Mouse (Mus musculus): ENCODE data around the gene Zrsr1. TPM values are rescaled to one million over a fixed set of nuclear protein-coding genes. Genes with fewer than 3 reads are reported as not detected.

Zrsr1 gene
- polyA plus RNA-seq, 1 experiment, result 25.0 TPM

DNA sequence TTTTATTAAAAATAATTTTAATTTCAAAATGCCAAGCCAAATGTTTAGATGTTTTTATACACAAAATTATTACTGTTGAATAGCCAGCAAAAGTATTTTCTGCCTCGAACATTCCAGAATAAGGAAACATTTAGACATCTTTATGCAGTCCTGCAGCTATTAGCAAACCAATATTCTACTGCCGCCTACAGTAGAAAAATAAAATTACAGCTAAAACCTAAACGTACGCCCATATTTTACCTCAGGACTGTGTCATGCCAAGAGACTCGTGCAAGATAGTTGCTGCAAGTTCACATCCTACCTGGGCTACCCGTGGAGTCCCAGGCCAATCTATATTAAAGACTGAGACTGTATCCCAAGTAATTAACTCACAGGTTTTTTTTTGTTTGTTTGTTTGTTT is 2.3 kb upstream of the Zrsr1 start:
- no peak overlapping the region for H3K4me3 ChIP-seq (ENCODE audit: insufficient read depth, low read length)
- TF ChIP-seq POLR2A (IDR thresholded peaks at IDR 0.05; ENCODE audit: borderline replicate concordance, low read depth, low read length), result no peak
- TF ChIP-seq CTCF (IDR thresholded peaks at IDR 0.05; ENCODE audit: low read depth, low read length), result no peak
- H3K27ac ChIP-seq (ENCODE audit: insufficient read depth, low read depth, low read length), result no peak overlapping the region
- no peaks in the 10 kb centered on the region for H3K4me1 ChIP-seq (ENCODE audit: control insufficient read depth, insufficient read depth, low read length)

DNA sequence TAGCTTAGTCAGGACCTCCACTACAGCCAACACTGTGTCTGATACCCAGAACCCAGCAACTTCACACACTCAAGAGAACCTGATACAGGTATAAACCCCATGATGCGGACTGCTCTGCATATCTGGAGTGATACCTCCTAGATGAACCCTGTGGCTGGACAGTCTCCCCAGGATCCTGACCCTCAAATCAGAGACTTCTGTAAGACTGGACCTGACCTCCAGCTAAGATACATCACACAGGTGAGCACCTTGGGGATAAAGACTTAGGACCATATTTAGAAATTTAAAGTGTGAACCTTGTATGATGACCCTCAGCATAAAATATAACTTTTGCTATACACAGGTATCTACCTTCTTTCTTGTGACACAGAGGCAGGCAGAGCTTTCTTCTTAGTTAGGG is 1.3 kb upstream of the Zrsr1 start:
- Histone ChIP-seq H3K27ac (ENCODE audit: insufficient read depth, low read depth, low read length) (no peak overlapping the region), H3K4me1 (ENCODE audit: control insufficient read depth, insufficient read depth, low read length) (no peaks in the 10 kb centered on the region), H3K4me3 (ENCODE audit: insufficient read depth, low read length) (no peak overlapping the region)
- no peak for TF ChIP-seq CTCF (IDR thresholded peaks at IDR 0.05; ENCODE audit: low read depth, low read length)
- TF ChIP-seq POLR2A (IDR thresholded peaks at IDR 0.05; ENCODE audit: borderline replicate concordance, low read depth, low read length), result no peak

DNA sequence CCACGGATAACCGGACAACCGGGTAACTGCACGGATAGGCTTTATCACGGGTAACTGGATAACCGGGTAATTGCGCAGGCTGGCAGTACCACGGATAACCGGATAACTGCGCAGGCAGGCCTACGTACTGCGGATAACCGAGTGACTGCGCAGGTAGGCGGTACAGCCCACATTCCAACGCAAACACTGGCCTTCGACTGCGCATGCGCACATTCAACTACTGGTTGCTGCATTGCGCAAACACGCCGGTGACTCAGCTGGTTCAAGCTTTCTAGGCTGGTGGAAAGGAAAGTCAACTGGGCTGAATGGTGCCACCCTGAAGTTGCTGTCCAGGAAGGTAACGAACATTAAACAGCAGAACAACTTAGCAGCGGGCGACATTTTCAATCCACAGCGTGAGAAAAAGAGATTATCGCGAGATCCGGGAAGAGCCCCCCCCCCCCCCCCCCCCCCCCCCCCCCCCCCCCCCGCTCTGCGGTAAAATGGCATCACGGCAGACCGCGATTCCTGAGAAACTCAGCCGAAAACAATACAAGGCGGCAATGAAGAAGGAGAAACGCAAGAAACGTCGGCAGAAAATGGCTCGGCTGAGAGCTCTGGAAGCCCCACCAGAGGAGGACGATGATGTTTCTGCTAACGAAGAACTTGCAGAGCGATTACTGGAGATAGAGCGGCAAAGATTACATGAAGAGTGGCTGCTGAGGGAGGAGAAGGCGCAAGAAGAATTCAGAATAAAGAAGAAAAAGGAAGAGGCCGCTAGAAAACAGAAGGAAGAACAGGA is 1.1 kb downstream of the Zrsr1 start:
- Histone ChIP-seq H3K4me3 (ENCODE audit: insufficient read depth, low read length) (peak overlapping the region; percentile 62), H3K27ac (ENCODE audit: insufficient read depth, low read depth, low read length) (peak overlapping the region; percentile 95), H3K4me1 (ENCODE audit: control insufficient read depth, insufficient read depth, low read length) (0 out of 2 replicates have a peak, but pooled peaks cover 4% of the 10 kb centered on the region)
- no peak for TF ChIP-seq POLR2A (IDR thresholded peaks at IDR 0.05; ENCODE audit: borderline replicate concordance, low read depth, low read length)
- TF ChIP-seq CTCF (IDR thresholded peaks at IDR 0.05; ENCODE audit: low read depth, low read length), result no peak

DNA sequence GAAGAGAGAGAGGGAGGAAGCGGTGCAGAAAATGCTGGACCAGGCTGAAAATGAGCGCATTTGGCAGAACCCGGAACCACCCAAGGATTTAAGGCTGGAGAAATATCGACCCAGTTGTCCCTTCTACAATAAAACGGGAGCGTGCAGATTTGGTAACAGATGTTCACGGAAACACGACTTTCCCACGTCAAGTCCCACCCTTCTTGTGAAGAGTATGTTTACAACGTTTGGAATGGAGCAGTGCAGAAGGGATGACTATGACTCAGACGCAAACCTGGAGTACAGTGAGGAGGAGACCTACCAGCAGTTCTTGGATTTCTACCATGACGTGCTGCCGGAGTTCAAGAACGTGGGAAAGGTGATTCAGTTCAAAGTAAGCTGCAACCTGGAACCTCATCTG is 1.8 kb downstream of the Zrsr1 start:
- peaks cover 7% of the 10 kb centered on the region for H3K4me1 ChIP-seq (ENCODE audit: control insufficient read depth, insufficient read depth, low read length)
- peak overlapping the region; percentile 95 for H3K27ac ChIP-seq (ENCODE audit: insufficient read depth, low read depth, low read length)
- TF ChIP-seq CTCF (IDR thresholded peaks at IDR 0.05; ENCODE audit: low read depth, low read length), result no peak
- no peak for TF ChIP-seq POLR2A (IDR thresholded peaks at IDR 0.05; ENCODE audit: borderline replicate concordance, low read depth, low read length)
- peak overlapping the region; percentile 62 for H3K4me3 ChIP-seq (ENCODE audit: insufficient read depth, low read length)

DNA sequence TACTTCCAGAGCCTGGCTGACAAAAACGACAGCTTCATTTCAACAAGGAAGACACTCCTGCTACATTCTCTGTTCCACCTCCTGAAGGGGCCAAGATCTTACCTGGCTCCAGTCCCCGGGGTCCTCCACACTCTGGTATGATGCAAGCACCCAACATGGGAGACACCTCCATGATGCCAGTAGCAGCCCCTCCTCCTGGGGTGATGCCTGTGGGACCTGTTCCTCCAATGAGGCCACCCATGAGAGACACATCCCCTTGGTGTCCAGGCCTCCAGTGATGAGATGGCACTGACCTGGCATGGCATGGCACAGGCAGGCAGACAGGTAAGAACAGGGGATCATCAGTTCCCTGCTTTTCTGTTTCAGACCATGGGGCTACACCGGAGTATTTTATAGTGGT is 6.4 kb downstream of the Zrsr1 start:
- no peak for TF ChIP-seq CTCF (IDR thresholded peaks at IDR 0.05; ENCODE audit: low read depth, low read length)
- no peak for TF ChIP-seq POLR2A (IDR thresholded peaks at IDR 0.05; ENCODE audit: borderline replicate concordance, low read depth, low read length)
- Histone ChIP-seq H3K4me1 (ENCODE audit: control insufficient read depth, insufficient read depth, low read length) (peaks cover 21% of the 10 kb centered on the region), H3K27ac (ENCODE audit: insufficient read depth, low read depth, low read length) (no peak overlapping the region), H3K4me3 (ENCODE audit: insufficient read depth, low read length) (no peak overlapping the region)

DNA sequence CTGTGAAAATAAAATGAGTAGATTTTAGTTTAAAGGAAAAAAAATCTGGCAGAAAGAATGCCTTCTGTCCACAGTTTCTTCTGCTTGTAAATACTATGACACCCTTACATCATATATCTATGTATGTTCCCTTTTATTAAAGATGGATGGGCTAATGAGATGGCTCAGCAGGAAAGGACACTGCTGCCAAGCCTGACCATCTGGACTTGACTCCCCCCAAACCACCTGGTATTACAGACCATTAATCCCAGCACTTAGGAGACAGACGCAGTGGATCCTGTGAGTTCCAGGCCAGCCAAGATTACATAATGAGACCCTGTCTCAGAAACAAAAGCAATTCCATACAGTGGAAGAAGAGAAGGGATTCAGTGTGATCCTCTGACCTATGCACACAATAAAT is 6.9 kb downstream of the Zrsr1 start:
- no peak overlapping the region for H3K4me3 ChIP-seq (ENCODE audit: insufficient read depth, low read length)
- no peak overlapping the region for H3K27ac ChIP-seq (ENCODE audit: insufficient read depth, low read depth, low read length)
- TF ChIP-seq POLR2A (IDR thresholded peaks at IDR 0.05; ENCODE audit: borderline replicate concordance, low read depth, low read length), result no peak
- TF ChIP-seq CTCF (IDR thresholded peaks at IDR 0.05; ENCODE audit: low read depth, low read length), result no peak
- peaks cover 21% of the 10 kb centered on the region for H3K4me1 ChIP-seq (ENCODE audit: control insufficient read depth, insufficient read depth, low read length)

DNA sequence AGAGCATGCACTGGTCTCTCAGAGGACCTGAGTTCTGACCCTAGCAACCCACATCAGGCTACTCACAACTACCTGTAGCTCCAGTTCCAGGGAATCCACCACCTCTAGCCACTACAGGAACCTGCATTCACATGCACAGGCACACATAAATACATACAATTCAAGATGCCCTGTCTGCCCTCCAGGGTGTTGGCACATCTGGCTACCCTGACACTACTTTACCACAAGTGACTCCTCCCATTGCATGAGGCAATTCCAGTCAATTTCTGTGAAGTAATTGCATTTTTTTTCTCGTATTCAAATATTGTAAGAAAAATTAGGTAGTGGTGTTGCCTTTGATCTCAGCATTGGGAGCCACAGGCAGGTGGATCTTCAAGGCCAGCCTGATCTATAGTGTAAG is 7.4 kb downstream of the Zrsr1 start:
- no peak for TF ChIP-seq CTCF (IDR thresholded peaks at IDR 0.05; ENCODE audit: low read depth, low read length)
- TF ChIP-seq POLR2A (IDR thresholded peaks at IDR 0.05; ENCODE audit: borderline replicate concordance, low read depth, low read length), result no peak
- Histone ChIP-seq H3K4me1 (ENCODE audit: control insufficient read depth, insufficient read depth, low read length) (peaks cover 21% of the 10 kb centered on the region), H3K4me3 (ENCODE audit: insufficient read depth, low read length) (no peak overlapping the region), H3K27ac (ENCODE audit: insufficient read depth, low read depth, low read length) (no peak overlapping the region)

DNA sequence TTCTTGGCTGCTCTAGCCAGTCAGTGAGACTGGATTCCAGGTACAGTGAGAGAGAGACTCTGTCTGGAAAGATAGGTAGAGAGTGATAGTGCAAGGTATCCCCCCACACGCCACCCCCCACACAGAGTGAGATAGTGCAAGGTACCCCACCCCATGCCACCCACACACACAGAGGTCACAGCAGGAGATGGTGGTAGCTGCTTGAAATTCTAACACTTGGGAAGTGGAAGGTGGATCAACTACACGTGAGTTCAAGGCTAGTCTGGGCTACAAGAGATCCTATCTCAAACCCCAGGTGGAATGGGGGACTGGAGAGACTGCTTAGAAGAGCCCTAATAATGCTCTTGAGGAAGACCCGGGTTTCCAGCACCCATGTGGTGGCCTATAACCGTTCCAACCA is 9.2 kb downstream of the Zrsr1 start:
- peak overlapping the region; percentile 69 for H3K4me3 ChIP-seq (ENCODE audit: insufficient read depth, low read length)
- H3K27ac ChIP-seq (ENCODE audit: insufficient read depth, low read depth, low read length), result peak overlapping the region; percentile 86; the same call in 1 of the 2 replicates
- H3K4me1 ChIP-seq (ENCODE audit: control insufficient read depth, insufficient read depth, low read length), result peaks cover 21% of the 10 kb centered on the region
- no peak for TF ChIP-seq POLR2A (IDR thresholded peaks at IDR 0.05; ENCODE audit: borderline replicate concordance, low read depth, low read length)
- no peak for TF ChIP-seq CTCF (IDR thresholded peaks at IDR 0.05; ENCODE audit: low read depth, low read length)

DNA sequence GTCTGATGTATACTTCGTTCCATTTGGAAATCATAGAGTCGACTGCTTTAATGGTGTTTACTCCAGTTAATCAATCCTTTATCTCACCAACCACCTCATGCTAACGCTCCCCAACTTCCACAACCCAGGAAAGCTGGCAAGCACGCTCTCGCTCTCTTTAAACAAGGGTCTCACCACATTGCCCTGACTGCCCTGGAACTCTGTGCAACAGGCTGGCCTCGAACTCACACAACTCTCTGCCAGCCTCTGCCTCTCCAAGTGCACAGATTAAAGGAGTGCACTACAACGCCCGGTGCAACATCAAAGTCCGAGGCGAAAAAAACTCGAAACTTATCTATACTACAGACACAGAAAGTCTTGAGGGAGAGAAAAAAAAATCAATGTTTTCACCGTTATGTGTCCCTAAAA is 9.7 kb downstream of the Zrsr1 start:
- peak overlapping the region; percentile 69 for H3K4me3 ChIP-seq (ENCODE audit: insufficient read depth, low read length)
- peaks cover 20% of the 10 kb centered on the region for H3K4me1 ChIP-seq (ENCODE audit: control insufficient read depth, insufficient read depth, low read length)
- H3K27ac ChIP-seq (ENCODE audit: insufficient read depth, low read depth, low read length), result peak overlapping the region; percentile 86
- no peak for TF ChIP-seq POLR2A (IDR thresholded peaks at IDR 0.05; ENCODE audit: borderline replicate concordance, low read depth, low read length)
- no peak for TF ChIP-seq CTCF (IDR thresholded peaks at IDR 0.05; ENCODE audit: low read depth, low read length)

DNA sequence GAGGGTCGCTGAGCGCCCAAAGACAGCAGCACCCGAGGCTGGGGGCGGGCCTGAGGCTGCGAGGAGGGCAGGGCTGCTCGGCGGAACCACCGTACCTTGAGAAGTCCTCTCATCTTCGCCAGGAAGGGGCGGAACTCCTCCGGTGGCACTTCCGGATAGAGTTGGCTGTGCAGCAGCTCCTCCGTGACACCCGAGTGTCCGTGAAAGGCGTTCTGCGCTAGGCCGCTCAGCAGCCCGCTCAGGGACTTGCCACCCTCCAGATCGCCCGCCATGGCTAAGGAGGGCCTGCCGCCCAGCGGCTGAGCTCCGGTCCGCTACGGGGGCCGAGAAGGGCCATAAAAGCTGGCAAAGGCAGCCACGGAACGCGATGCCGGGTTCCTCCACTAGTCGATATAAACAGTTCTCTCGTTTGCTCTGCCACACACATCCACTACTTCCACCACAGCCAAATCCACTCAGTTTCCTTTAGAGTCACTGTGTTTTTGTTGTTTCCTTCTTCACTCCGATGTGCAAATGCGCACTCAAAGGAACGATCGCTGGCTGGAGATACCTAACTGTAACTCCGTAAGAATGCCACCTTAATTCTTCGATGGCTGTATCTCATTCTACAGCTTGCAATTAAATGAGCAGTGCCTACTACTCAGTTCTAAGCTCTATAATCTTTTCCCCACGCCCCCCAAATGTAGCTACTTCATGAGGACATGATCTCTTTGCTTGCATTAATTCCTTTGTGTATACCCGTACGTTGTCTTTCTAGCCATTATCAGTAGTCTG is 10.4 kb downstream of the Zrsr1 start, which contains the start of the genes Gm28048 and Commd1:
Gm28048 (minus strand) TSS at position 107 of the 774 bp plus-strand sequence.
Commd1 (minus strand) TSS at position 399 of the 774 bp plus-strand sequence.
- peak within 1 kb of the TSS; percentile 86 for H3K27ac ChIP-seq (ENCODE audit: insufficient read depth, low read depth, low read length)
- TF ChIP-seq CTCF (IDR thresholded peaks at IDR 0.05; ENCODE audit: low read depth, low read length), result no peak
- TF ChIP-seq POLR2A (IDR thresholded peaks at IDR 0.05; ENCODE audit: borderline replicate concordance, low read depth, low read length), result no peak
- peak within 1 kb of the TSS; percentile 69 for H3K4me3 ChIP-seq (ENCODE audit: insufficient read depth, low read length)
- peaks cover 18% of the 10 kb centered on the region for H3K4me1 ChIP-seq (ENCODE audit: control insufficient read depth, insufficient read depth, low read length)
